Mouse (Mus musculus) kidney, adult 8-10 months (tissue): ENCODE results near the gene Map3k7cl.

Source experiments
- DNase-seq, 2 experiments: peaks; one replicate each; pipeline ENCODE4 v3.0.0; 2022

The Map3k7cl gene

DNA sequence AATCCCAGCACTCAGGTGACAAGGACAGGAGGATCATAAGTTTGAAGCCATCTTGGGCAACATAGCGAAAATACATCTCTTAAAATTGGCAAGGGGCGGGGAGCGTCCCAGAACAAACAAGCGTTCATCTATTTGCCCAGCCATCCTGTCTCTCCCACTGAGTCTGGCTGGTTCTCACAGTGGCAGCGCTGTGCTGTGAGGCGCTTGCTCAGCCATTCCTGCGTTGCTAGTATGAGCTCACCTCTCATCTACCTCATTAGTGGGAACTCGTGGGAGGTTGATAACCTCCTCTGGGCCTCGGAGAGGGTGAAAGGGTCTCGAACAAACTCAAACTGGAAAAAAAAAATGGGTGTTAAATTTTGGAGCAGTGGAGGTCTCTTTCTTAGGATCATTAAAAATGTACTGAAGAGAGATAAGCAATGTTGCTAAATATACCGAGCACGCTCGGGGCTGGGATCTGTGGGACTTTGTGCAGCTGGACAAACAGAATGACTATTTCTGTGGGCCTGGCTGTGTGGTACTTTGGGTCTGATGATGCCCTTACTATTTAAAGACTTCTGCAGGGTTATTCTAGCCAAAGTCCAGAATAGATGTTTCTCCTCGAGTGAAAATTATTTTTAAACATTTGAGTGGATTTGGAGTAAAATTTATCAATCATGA, 91.1 kb downstream of the Map3k7cl start:
- DNase-seq = no peak
